Mouse (Mus musculus) ovary, adult 18-20 months (tissue): Measurements from ENCODE around the gene Dmbt1.
"Not testable (repeated sequence)": the region's sequence is repeated elsewhere in the genome, so short reads cannot be mapped to it uniquely, and the experiment has no call there.

Experiments
- DNase-seq: peaks from one replicate; pipeline ENCODE4 v3.0.0; 2022; ENCODE audit warnings: low spot score, mixed read lengths

The Dmbt1 gene

DNA sequence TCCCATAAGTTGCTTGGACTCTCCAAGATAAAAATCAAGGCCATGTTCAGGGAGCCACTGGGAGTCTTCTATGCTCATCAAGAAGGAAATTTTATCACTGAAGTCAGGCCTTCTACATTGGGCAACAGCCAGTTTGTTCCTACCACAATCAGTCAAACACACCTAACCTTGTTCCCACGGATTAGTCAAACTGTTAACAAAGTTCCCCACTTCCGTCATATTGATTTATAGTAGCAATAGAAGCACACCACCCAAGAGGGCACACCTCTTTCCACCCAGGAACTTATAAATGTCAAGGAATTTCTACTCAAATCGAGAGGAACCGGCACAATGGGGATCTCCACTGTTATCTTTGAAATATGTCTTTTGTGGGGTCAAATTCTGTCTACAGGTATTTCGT is at the start of gene Dmbt1:
TSS of gene Dmbt1 (plus strand) at position 299 of the 400 bp plus-strand sequence.
- no peak for DNase-seq

DNA sequence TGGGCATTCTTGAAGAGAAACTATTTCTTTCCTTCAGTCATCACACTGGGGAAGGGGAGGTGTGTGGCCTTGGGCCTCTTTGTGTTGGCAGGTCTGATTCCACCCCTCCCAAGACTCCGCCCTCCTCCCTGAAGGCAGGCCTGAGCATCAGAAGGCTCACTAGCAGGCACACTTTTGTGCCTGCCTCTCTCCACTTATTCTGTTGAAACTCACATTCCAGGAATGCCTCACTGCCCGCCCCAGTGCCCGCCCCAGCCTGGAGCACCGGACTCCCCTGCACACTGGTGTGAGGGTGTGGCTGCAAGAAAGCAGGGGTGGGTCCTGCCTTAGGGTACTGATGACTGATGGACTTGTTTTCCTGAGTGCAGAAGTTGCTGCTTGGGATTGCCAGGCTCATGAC is 49.5 kb upstream of the Dmbt1 start:
- no peak for DNase-seq

DNA sequence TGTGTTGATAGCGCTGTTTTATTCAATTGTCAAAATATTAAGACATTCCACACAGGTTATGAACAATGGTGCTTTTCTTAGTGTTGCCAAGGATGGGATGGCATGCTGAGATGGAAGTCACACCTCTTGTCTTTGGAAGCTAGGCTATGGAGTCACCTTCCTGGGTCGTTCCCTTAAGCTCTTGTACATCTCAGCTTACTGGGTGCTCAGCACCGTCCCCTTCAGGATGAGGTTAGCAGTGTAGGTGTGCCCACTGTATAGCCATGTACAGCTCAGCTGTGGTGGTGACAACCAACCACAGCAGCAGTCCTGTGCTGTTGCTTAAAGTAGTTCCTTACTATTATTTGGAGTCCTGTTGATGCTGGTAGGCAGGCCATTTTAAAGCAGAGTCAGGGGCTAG is 49.0 kb upstream of the Dmbt1 start:
- DNase-seq: no peak

- DNase-seq: no peak
These were observed 47.6 kb upstream of the Dmbt1 start for GRCm38 (mm10) chr7:130984294-130984693.

- DNase-seq: no peak
These were observed 46.7 kb upstream of the Dmbt1 start for GRCm38 (mm10) chr7:130985193-130985592.

DNA sequence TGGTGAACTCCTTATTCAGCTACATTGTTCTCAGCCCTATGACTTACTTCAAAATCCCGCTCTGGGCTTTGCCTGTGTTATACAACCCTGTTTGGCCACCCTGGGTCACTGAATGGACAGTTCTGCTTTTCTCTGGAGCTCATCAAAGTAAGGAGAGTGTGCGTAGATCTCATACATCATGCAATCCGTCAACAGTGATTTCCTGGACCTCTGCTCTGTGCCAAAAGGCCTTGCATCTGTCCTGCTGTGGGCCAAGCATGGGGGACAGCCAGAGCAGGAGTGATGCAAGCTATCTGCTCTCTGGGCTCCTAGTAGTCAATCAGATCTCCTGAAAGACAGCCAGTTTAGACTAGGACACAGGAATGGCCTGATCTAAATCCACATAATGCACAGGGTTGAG is 46.1 kb upstream of the Dmbt1 start:
- DNase-seq: no peak

GRCm38 (mm10) chr7:130988146-130988545 is 43.7 kb upstream of the Dmbt1 start:
- no peak for DNase-seq

DNA sequence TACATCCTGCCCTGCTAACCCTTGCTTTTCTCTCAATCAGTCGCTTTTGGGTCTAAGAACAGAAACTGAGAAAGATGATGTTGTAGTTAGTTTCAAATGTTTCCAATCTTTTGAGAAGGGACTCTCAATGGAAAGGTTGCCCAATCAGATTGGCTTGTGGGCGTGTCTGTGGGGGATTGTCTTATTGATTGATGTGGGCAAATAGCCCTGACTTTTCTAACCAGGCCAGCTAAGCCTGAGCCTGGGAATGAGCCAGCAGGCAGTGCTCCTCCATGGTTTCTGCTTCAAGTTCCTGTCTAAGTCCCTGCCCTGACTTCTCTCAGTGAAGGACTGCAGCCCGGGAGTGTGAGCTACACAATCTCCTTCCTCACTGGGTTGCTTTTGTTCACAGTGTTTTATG is 42.5 kb upstream of the Dmbt1 start:
- no peak for DNase-seq

- no peak for DNase-seq
These were observed 40.6 kb upstream of the Dmbt1 start for GRCm38 (mm10) chr7:130991174-130991789.

DNA sequence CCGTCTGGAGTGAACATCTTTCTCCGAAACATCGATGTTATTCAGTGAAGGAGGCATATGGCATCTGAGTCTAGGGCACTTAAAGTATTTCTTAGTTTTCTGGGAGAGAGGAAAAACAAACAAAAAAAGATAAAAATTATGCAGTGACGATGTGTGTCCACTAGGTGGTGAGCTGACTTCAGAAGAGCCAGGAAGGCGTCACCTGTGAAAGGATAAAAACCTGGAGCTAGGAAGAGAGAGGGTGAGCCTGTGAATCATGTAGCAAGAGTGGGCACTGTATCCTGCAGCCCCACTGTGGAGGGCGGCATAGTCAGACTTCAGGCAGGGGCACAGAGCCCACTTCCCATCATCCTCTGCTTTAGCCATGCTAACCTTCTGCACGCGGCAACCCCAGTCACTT is 37.9 kb upstream of the Dmbt1 start:
- DNase-seq: no peak

DNA sequence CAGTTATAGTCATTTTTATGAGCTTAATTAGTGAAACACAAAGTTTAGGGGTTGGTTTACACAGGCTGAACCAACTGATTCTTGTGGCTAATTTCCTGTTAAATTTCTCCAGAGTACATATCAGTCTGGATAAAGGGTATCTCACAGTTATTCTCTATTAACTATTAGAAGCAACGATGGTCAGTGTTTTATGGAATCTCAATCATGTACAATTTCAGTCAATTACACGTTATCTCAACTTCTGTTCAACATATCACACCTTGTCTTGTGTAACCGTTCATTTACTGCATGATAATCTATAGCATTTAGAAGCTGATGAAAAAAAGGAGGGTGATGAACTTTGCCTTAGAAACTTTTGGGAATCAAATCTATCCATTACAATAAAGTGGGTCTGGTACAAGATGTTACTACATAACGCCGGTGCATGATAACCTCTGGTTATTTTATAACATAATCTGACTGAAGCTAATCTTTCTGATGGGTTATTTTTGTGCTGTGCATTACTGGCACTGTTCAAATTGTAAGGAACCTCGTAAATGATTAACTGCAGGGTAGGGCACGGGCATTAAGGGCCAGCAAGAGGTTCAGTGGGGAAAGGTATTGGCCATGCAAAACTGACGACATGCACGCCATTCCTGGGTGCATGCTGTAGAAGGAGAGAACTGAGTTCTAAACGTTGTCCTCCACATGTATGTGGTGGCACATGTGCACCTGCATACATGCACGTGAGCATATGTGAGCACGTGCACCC is 29.7 kb upstream of the Dmbt1 start:
- no peak for DNase-seq

GRCm38 (mm10) chr7:131004071-131004470 is 27.8 kb upstream of the Dmbt1 start:
- no peak for DNase-seq

DNA sequence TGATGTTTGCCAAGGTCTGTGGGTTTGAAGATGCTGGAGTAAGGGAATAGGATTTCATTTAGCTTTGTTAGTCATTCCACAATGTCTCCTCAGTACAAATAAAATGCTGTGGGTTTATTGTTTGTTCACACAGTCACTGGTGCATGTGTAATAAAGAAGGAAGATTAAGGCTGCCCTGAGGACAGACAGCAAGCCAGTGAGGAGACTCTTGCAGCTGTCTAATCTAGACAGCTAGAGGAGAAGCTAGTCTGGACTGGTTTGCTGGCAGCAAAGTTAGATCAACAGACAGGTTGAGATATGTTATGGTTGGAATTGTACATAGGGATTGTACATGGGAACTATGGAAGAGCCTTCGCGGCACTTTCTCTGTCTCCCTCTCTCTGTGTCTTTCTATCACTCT is 24.6 kb upstream of the Dmbt1 start:
- no peak for DNase-seq

GRCm38 (mm10) chr7:131009178-131009577 is 22.7 kb upstream of the Dmbt1 start:
- DNase-seq: no peak

- no peak for DNase-seq
These were observed 20.0 kb upstream of the Dmbt1 start for GRCm38 (mm10) chr7:131011901-131012300.

- no peak for DNase-seq
These were observed 12.7 kb upstream of the Dmbt1 start for GRCm38 (mm10) chr7:131019181-131019580.

- no peak for DNase-seq
These were observed 7.0 kb upstream of the Dmbt1 start for GRCm38 (mm10) chr7:131024807-131025206.

GRCm38 (mm10) chr7:131027557-131027956 is 4.3 kb upstream of the Dmbt1 start:
- no peak for DNase-seq

DNA sequence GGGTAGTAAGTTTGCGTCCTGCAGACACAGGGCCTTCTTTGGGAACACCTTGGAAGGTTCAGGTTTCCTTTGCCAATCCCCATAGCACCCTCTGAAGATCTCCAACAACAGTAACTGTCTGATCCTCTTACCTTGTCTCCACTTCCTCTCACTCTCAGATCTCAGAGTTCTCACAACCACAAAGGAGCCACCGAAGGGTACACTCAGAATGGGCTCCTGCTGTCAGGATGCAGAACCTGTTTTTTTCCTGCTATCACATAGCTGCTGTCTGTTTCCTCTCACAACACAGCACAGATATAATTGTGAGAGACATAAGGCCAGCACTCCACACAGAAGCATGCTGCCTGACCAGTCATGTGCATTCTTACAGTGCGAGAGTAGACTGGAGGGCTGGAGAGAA is 4.5 kb downstream of the Dmbt1 start:
- DNase-seq: no peak

GRCm38 (mm10) chr7:131037083-131037482 is 5.2 kb downstream of the Dmbt1 start:
- no peak for DNase-seq

DNA sequence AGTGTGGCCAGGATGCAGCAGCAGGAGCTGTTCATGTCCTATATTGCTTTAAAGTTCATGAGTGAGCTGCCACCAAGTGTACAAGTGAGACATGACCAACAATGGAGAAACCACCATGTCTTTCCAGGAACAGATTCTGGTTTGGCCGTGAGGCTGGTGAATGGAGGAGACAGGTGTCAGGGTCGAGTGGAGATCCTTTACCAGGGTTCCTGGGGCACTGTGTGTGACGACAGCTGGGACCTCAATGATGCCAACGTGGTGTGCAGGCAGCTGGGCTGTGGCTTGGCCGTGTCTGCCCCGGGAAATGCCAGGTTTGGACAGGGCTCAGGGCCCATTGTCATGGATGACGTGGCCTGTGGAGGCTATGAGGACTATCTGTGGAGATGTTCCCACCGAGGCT is 8.9 kb downstream of the Dmbt1 start:
- not testable (repeated sequence) for DNase-seq

DNA sequence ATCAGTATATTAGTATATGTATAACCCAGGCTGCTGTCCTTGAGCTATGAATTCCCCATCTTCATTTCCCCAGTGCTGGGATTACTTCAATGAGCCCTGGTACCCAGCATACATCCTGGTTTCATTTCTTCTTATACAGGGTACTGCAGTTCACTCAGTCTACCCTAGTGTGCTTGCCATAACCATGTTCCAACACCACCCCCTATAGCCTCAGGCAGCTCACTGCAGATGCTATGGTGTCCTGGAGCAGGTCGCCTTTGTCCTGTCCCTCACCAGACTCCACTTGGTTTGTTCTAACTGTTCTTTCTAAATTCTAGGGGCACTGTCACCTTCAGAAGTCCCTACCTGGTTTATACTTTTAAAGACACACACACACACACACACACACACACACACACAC is 10.8 kb downstream of the Dmbt1 start:
- DNase-seq: no peak

DNA sequence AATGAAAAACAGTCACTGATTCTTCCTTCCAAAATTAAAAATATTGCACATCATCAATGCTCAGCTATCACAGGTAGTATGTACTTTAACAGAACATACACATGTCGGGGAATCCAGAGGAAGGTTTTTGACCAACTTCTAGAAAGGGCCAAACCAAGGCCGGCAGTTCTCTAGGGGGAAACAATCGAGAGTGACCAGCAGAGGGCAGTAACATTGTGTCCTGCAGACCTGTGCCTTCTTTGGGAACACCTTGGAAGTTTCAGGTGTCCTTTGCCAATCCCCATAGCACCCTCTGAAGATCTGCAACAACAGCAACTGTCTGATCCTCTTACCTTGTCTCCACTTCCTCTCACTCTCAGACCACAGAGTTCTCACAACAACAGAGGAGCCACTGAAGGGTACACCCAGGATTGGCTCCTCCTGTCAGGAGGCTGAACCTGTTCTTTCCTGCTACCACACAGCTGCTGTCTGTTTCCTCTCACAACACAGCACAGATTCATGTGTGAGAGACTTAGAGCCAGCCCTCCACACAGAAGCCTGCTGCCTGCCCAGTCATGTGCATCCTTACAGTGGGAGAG is 13.5 kb downstream of the Dmbt1 start:
- DNase-seq: not testable (repeated sequence)

GRCm38 (mm10) chr7:131049829-131050228 is 18.0 kb downstream of the Dmbt1 start:
- DNase-seq: not testable (repeated sequence)
